26 mouse cellular contexts compared by ENCODE assay signal in genomic region chr7:44584265-44584804, GRCm38 (mm10). TPM values are rescaled to one million over a fixed set of nuclear protein-coding genes. Genes with fewer than 3 reads are reported as not detected.
DNase-seq lines count a peak whose midpoint lies in the region; ATAC-seq and TF ChIP-seq lines count a peak whose summit lies in the region.
"Had no signal": no experiment of that assay in that cellular context is flagged by ENCODE, and none has a peak within 500 bp of the region (broad histone marks: within the 10 kb centered on the region; RNA-seq: fewer than 3 reads in every experiment).

No protein-coding gene starts in this region.

- WGBS in forebrain, embryonic 11.5 days = 83% methylated on average over 4 of the region's 4 CpGs
- WGBS in forebrain, embryonic 10.5 days = 88% methylated on average over 4 of the region's 4 CpGs
- 88% methylated on average over 4 of the region's 4 CpGs for WGBS in midbrain, embryonic 11.5 days
- 83% methylated on average over 4 of the region's 4 CpGs for WGBS in midbrain, postnatal 0 days

- no peak overlapping the region for H3K9ac ChIP-seq in forebrain, embryonic 11.5 days (ENCODE audit: low read length)
- H3K9ac ChIP-seq in midbrain, embryonic 11.5 days (ENCODE audit: low read length) = no peak overlapping the region
- no peak overlapping the region for H3K9ac ChIP-seq in midbrain, postnatal 0 days (replicated peaks; ENCODE audit: low read length, poor library complexity, severe bottlenecking)
- H3K9ac ChIP-seq: forebrain, embryonic 12.5 days; forebrain, embryonic 15.5 days; hindbrain, embryonic 12.5 days; hindbrain, embryonic 15.5 days had no signal

- no peak for ATAC-seq in forebrain, embryonic 11.5 days (replicated peaks; ENCODE audit: low FRiP score)
- no peak for ATAC-seq in midbrain, embryonic 11.5 days (ENCODE audit: low FRiP score)
- no peak for ATAC-seq in midbrain, postnatal 0 days (ENCODE audit: low FRiP score)
- ATAC-seq: CD4-positive, CD25-positive, alpha-beta regulatory T cell, adult 4 months; forebrain, embryonic 15.5 days; intestine, postnatal 0 days had no signal

- no peak overlapping the region for H3K4me3 ChIP-seq in forebrain, embryonic 11.5 days (ENCODE audit: low read depth, low read length)
- H3K4me3 ChIP-seq in forebrain, embryonic 10.5 days = no peak overlapping the region
- H3K4me3 ChIP-seq in midbrain, embryonic 11.5 days (ENCODE audit: low read depth, low read length) = no peak overlapping the region
- H3K4me3 ChIP-seq in midbrain, postnatal 0 days (ENCODE audit: low read depth, low read length) = no peak overlapping the region
- H3K4me3 ChIP-seq: forebrain, embryonic 12.5 days; forebrain, embryonic 15.5 days; heart, adult 2 months; hindbrain, embryonic 12.5 days; hindbrain, embryonic 15.5 days had no signal

- peak; percentile 28 for DNase-seq in cerebellum, adult 8-10 months
- no peak for DNase-seq in cerebellum, postnatal 25 days
- peak; percentile 22 for DNase-seq in forebrain, embryonic 11.5 days (ENCODE audit: low spot score)
- no peak for DNase-seq in forebrain, embryonic 10.5 days (ENCODE audit: extremely low spot score, low spot score)
- DNase-seq in midbrain, embryonic 11.5 days (ENCODE audit: low spot score, missing footprints) = peak; percentile 12
- DNase-seq in midbrain, postnatal 0 days (ENCODE audit: low spot score) = no peak
- DNase-seq in urinary bladder, adult 2 months (ENCODE audit: low spot score) = no peak
- DNase-seq: adrenal gland, adult 2 months; adrenal gland, postnatal 14 days; cerebellum, adult 18-20 months; gastrocnemius, postnatal 25 days; heart, adult 2 months had no signal

- H3K4me1 ChIP-seq in forebrain, embryonic 11.5 days (replicated peaks; ENCODE audit: control insufficient read depth, insufficient read depth, low read length) = peaks cover 10% of the 10 kb centered on the region; the same call in 1 of the 2 replicates
- peaks cover 30% of the 10 kb centered on the region for H3K4me1 ChIP-seq in forebrain, embryonic 10.5 days
- H3K4me1 ChIP-seq in midbrain, embryonic 11.5 days (ENCODE audit: control insufficient read depth, insufficient read depth, low read length) = peaks cover 14% of the 10 kb centered on the region
- H3K4me1 ChIP-seq in midbrain, postnatal 0 days (ENCODE audit: insufficient read depth, low read length) = peaks cover 3% of the 10 kb centered on the region; the same call in 1 of the 2 replicates

- no peak overlapping the region for H3K27ac ChIP-seq in forebrain, embryonic 11.5 days (ENCODE audit: low read depth, low read length)
- H3K27ac ChIP-seq in forebrain, embryonic 10.5 days = no peak overlapping the region
- no peak overlapping the region for H3K27ac ChIP-seq in midbrain, embryonic 11.5 days (ENCODE audit: low read depth, low read length)
- no peak overlapping the region for H3K27ac ChIP-seq in midbrain, postnatal 0 days (ENCODE audit: low read depth, low read length)
- H3K27ac ChIP-seq: forebrain, embryonic 12.5 days; forebrain, embryonic 15.5 days; heart, adult 2 months; hindbrain, embryonic 12.5 days; hindbrain, embryonic 15.5 days had no signal

- H3K27me3 ChIP-seq in forebrain, embryonic 11.5 days (ENCODE audit: control insufficient read depth, insufficient read depth, low read length) = peaks cover 15% of the 10 kb centered on the region
- peaks cover 48% of the 10 kb centered on the region for H3K27me3 ChIP-seq in forebrain, embryonic 10.5 days (ENCODE audit: poor library complexity, severe bottlenecking)
- peaks cover 16% of the 10 kb centered on the region for H3K27me3 ChIP-seq in midbrain, embryonic 11.5 days (ENCODE audit: control insufficient read depth, insufficient read depth, low read length)
- no peaks in the 10 kb centered on the region for H3K27me3 ChIP-seq in midbrain, postnatal 0 days (ENCODE audit: insufficient read depth, low read length)
- H3K27me3 ChIP-seq: hindbrain, embryonic 15.5 days had no signal

- TF ChIP-seq CTCF in midbrain, postnatal 0 days (IDR thresholded peaks at IDR 0.05) = no peak

- H3K4me2 ChIP-seq in forebrain, embryonic 11.5 days (ENCODE audit: low read depth, low read length, severe bottlenecking) = no peak overlapping the region
- H3K4me2 ChIP-seq in midbrain, embryonic 11.5 days = no peak overlapping the region
- H3K4me2 ChIP-seq in midbrain, postnatal 0 days (ENCODE audit: low read depth, low read length, poor library complexity, severe bottlenecking) = no peak overlapping the region
- H3K4me2 ChIP-seq: forebrain, embryonic 12.5 days; forebrain, embryonic 15.5 days; heart, embryonic 11.5 days; hindbrain, embryonic 12.5 days; hindbrain, embryonic 15.5 days had no signal

- H3K36me3 ChIP-seq in forebrain, embryonic 11.5 days (ENCODE audit: control insufficient read depth, insufficient read depth, low read length) = no peaks in the 10 kb centered on the region
- no peaks in the 10 kb centered on the region for H3K36me3 ChIP-seq in forebrain, embryonic 10.5 days (replicated peaks)
- H3K36me3 ChIP-seq in midbrain, embryonic 11.5 days (ENCODE audit: control insufficient read depth, insufficient read depth, low read length) = no peaks in the 10 kb centered on the region
- no peaks in the 10 kb centered on the region for H3K36me3 ChIP-seq in midbrain, postnatal 0 days (ENCODE audit: insufficient read depth, low read length)
- H3K36me3 ChIP-seq: forebrain, embryonic 12.5 days; forebrain, embryonic 15.5 days; hindbrain, embryonic 12.5 days; hindbrain, embryonic 15.5 days had no signal

- H3K9me3 ChIP-seq in forebrain, embryonic 11.5 days (ENCODE audit: control insufficient read depth, low read length) = no peaks in the 10 kb centered on the region
- H3K9me3 ChIP-seq in forebrain, embryonic 10.5 days = no peaks in the 10 kb centered on the region
- no peaks in the 10 kb centered on the region for H3K9me3 ChIP-seq in midbrain, embryonic 11.5 days (ENCODE audit: control insufficient read depth, low read length)
- H3K9me3 ChIP-seq in midbrain, postnatal 0 days (ENCODE audit: low read length) = no peaks in the 10 kb centered on the region
- H3K9me3 ChIP-seq: forebrain, embryonic 12.5 days; forebrain, embryonic 15.5 days; hindbrain, embryonic 12.5 days; hindbrain, embryonic 15.5 days had no signal

RNA-seq across cellular contexts. Expression of gene Kcnc3, which starts 6.1 kb away (rescaled TPM):
- polyA plus RNA-seq in forebrain, embryonic 11.5 days (2014; fragmentation: Nextera tagmentation; extraction: Ambion mirVana) = 1.8 and 2.0 TPM in 2 replicates
- 0.80 and 0.84 TPM in 2 replicates for polyA plus RNA-seq in forebrain, embryonic 10.5 days (2016; fragmentation: Nextera tagmentation; extraction: Ambion mirVana)
- polyA plus RNA-seq in midbrain, embryonic 11.5 days (2014; fragmentation: Nextera tagmentation; extraction: Ambion mirVana) = 0.86 and 1.3 TPM in 2 replicates
- 17.2 and 25.4 TPM in 2 replicates for total RNA-seq in midbrain, postnatal 0 days (2014; rRNA removed)
- polyA plus RNA-seq in midbrain, postnatal 0 days (2015; fragmentation: Nextera tagmentation; extraction: Ambion mirVana) = 6.2 and 6.6 TPM in 2 replicates
- polyA plus RNA-seq in urinary bladder, adult 2 months (2012; rRNA removed) = 0.43 and 1.1 TPM in 2 replicates
- total RNA-seq: hematopoietic stem cell, adult 5-6 weeks; MEL had no signal
- polyA plus RNA-seq: heart, embryonic 14.5 days; heart, postnatal 0 days had no signal

RNA-seq across cellular contexts. Expression of gene Napsa, which starts 12.2 kb away (rescaled TPM):
- 0.68 and 0.92 TPM in 2 replicates for polyA plus RNA-seq in forebrain, embryonic 11.5 days (2014; fragmentation: Nextera tagmentation; extraction: Ambion mirVana)
- polyA plus RNA-seq in forebrain, embryonic 10.5 days (2016; fragmentation: Nextera tagmentation; extraction: Ambion mirVana) = 0.29 and 0.48 TPM in 2 replicates
- 0.21 and 0.33 TPM in 2 replicates for polyA plus RNA-seq in midbrain, embryonic 11.5 days (2014; fragmentation: Nextera tagmentation; extraction: Ambion mirVana)
- total RNA-seq in midbrain, postnatal 0 days (2014; rRNA removed) = not detected in 2 replicates
- 0.79 and 0.82 TPM in 2 replicates for polyA plus RNA-seq in midbrain, postnatal 0 days (2015; fragmentation: Nextera tagmentation; extraction: Ambion mirVana)
- 5.3 TPM in 2 replicates for polyA plus RNA-seq in urinary bladder, adult 2 months (2012; rRNA removed)
- total RNA-seq: MEL had no signal
- polyA plus RNA-seq: C2C12 had no signal

RNA-seq across cellular contexts. Expression of gene Nr1h2, which starts 30.6 kb away (rescaled TPM):
- polyA plus RNA-seq in forebrain, embryonic 11.5 days (2014; fragmentation: Nextera tagmentation; extraction: Ambion mirVana) = 72.3 and 76.4 TPM in 2 replicates
- polyA plus RNA-seq in forebrain, embryonic 10.5 days (2016; fragmentation: Nextera tagmentation; extraction: Ambion mirVana) = 74.6 and 76.2 TPM in 2 replicates
- polyA plus RNA-seq in midbrain, embryonic 11.5 days (2014; fragmentation: Nextera tagmentation; extraction: Ambion mirVana) = 63.8 and 69.6 TPM in 2 replicates
- 46.8 and 47.7 TPM in 2 replicates for total RNA-seq in midbrain, postnatal 0 days (2014; rRNA removed)
- 41.2 and 48.0 TPM in 2 replicates for polyA plus RNA-seq in midbrain, postnatal 0 days (2015; fragmentation: Nextera tagmentation; extraction: Ambion mirVana)
- polyA plus RNA-seq in urinary bladder, adult 2 months (2012; rRNA removed) = 89.0 and 106 TPM in 2 replicates

RNA-seq across cellular contexts. Expression of gene Pold1, which starts 35.7 kb away (rescaled TPM):
- polyA plus RNA-seq in forebrain, embryonic 11.5 days (2014; fragmentation: Nextera tagmentation; extraction: Ambion mirVana) = 124 and 133 TPM in 2 replicates
- polyA plus RNA-seq in forebrain, embryonic 10.5 days (2016; fragmentation: Nextera tagmentation; extraction: Ambion mirVana) = 190 and 195 TPM in 2 replicates
- 51.8 and 58.5 TPM in 2 replicates for polyA plus RNA-seq in midbrain, embryonic 11.5 days (2014; fragmentation: Nextera tagmentation; extraction: Ambion mirVana)
- 12.9 and 17.5 TPM in 2 replicates for total RNA-seq in midbrain, postnatal 0 days (2014; rRNA removed)
- polyA plus RNA-seq in midbrain, postnatal 0 days (2015; fragmentation: Nextera tagmentation; extraction: Ambion mirVana) = 8.8 and 9.6 TPM in 2 replicates
- 15.8 and 19.7 TPM in 2 replicates for polyA plus RNA-seq in urinary bladder, adult 2 months (2012; rRNA removed)

RNA-seq across cellular contexts. Expression of gene Spib, which starts 52.5 kb away (rescaled TPM):
- polyA plus RNA-seq in forebrain, embryonic 11.5 days (2014; fragmentation: Nextera tagmentation; extraction: Ambion mirVana) = 0.13 and 0.23 TPM in 2 replicates
- polyA plus RNA-seq in forebrain, embryonic 10.5 days (2016; fragmentation: Nextera tagmentation; extraction: Ambion mirVana) = not detected in 2 replicates
- polyA plus RNA-seq in midbrain, embryonic 11.5 days (2014; fragmentation: Nextera tagmentation; extraction: Ambion mirVana) = 0.07 TPM in 1 of 2 replicates, not detected in the other
- 0.19 TPM in 1 of 2 replicates, not detected in the other for total RNA-seq in midbrain, postnatal 0 days (2014; rRNA removed)
- polyA plus RNA-seq in midbrain, postnatal 0 days (2015; fragmentation: Nextera tagmentation; extraction: Ambion mirVana) = 0.14 TPM in 1 of 2 replicates, not detected in the other
- 0.38 and 0.41 TPM in 2 replicates for polyA plus RNA-seq in urinary bladder, adult 2 months (2012; rRNA removed)
- total RNA-seq: gastrocnemius, adult 8-10 months; hematopoietic stem cell, adult 5-6 weeks had no signal
- polyA plus RNA-seq: embryonic facial prominence, embryonic 11.5 days; forebrain, embryonic 12.5 days; forebrain, embryonic 15.5 days; heart, embryonic 11.5 days; heart, embryonic 14.5 days; hindbrain, embryonic 15.5 days had no signal

Comparison
In these comparisons a context has a peak if more than half of its experiments do, and no peak if none do; other contexts are left out.
1. DNase-seq: peak in cerebellum, adult 8-10 months (single experiment), forebrain, embryonic 11.5 days (single experiment) and midbrain, embryonic 11.5 days (single experiment); none in cerebellum, postnatal 25 days (0 of 2), forebrain, embryonic 10.5 days (single experiment), midbrain, postnatal 0 days (single experiment) and urinary bladder, adult 2 months (single experiment).